Mouse (Mus musculus) embryo, embryonic 11.5 days (tissue): Measurements from ENCODE around the gene Dennd2d.

Experiments
- DNase-seq: peaks from one replicate; pipeline ENCODE4 v3.0.0-alpha.2; 2012; ENCODE audit warnings: low read depth, low spot score

Dennd2d gene

GRCm38 (mm10) chr3:106496045-106496721, 14.0 kb downstream of the Dennd2d start:
- no peak for DNase-seq

- no peak for DNase-seq
These were observed 14.8 kb downstream of the Dennd2d start for GRCm38 (mm10) chr3:106496996-106497395.

- no peak for DNase-seq
These were observed 18.3 kb downstream of the Dennd2d start for GRCm38 (mm10) chr3:106500510-106500909.

GRCm38 (mm10) chr3:106502892-106503291, 20.7 kb downstream of the Dennd2d start:
- no peak for DNase-seq

GRCm38 (mm10) chr3:106510669-106511068, 28.5 kb downstream of the Dennd2d start:
- no peak for DNase-seq

- DNase-seq: no peak
These were observed 32.8 kb downstream of the Dennd2d start for GRCm38 (mm10) chr3:106515016-106515415.

- DNase-seq: no peak
These were observed 40.5 kb downstream of the Dennd2d start for GRCm38 (mm10) chr3:106522730-106523129.

- DNase-seq: no peak
These were observed 44.2 kb downstream of the Dennd2d start for GRCm38 (mm10) chr3:106526411-106526810.

GRCm38 (mm10) chr3:106528032-106528431, 45.8 kb downstream of the Dennd2d start:
- DNase-seq: no peak

GRCm38 (mm10) chr3:106533277-106533676, 51.1 kb downstream of the Dennd2d start:
- DNase-seq: no peak

- no peak for DNase-seq
These were observed 62.6 kb downstream of the Dennd2d start for GRCm38 (mm10) chr3:106544721-106545316.

- peak; percentile 88 for DNase-seq
These were observed 65.1 kb downstream of the Dennd2d start, which contains the start of the genes Dram2 and Cept1 for GRCm38 (mm10) chr3:106547171-106547923. TSS of gene Dram2 (plus strand) at chr3:106547798. TSS of gene Cept1 (minus strand) at chr3:106547802.

GRCm38 (mm10) chr3:106547924-106548539, 65.8 kb downstream of the Dennd2d start:
- peak; percentile 14 for DNase-seq

GRCm38 (mm10) chr3:106548971-106549370, 66.8 kb downstream of the Dennd2d start:
- no peak for DNase-seq
